Mouse (Mus musculus): ENCODE data around the gene Med16. TPM values are rescaled to one million over a fixed set of nuclear protein-coding genes. Genes with fewer than 3 reads are reported as not detected.

The Med16 gene
- polyA plus RNA-seq, 1 experiment: 15.2 TPM

- TF ChIP-seq CTCF (IDR thresholded peaks at IDR 0.05; ENCODE audit: borderline replicate concordance, insufficient read depth, low read length): no peak
- TF ChIP-seq POLR2A (IDR thresholded peaks at IDR 0.05; ENCODE audit: low read depth, low read length): no peak
- Histone ChIP-seq H3K4me3 (ENCODE audit: insufficient read depth, low read length) (no peak overlapping the region), H3K27ac (ENCODE audit: insufficient read depth, low read length) (no peak overlapping the region), H3K4me1 (ENCODE audit: control insufficient read depth, insufficient read depth, low read length) (no peaks in the 10 kb centered on the region; the same call in 1 of the 2 replicates)
Observed at GRCm38 (mm10) chr10:79918231-79919078, 9.7 kb upstream of the Med16 start.

- no peaks in the 10 kb centered on the region; the same call in 1 of the 2 replicates for H3K4me1 ChIP-seq (ENCODE audit: control insufficient read depth, insufficient read depth, low read length)
- no peak for TF ChIP-seq CTCF (IDR thresholded peaks at IDR 0.05; ENCODE audit: borderline replicate concordance, insufficient read depth, low read length)
- no peak for TF ChIP-seq POLR2A (IDR thresholded peaks at IDR 0.05; ENCODE audit: low read depth, low read length)
- no peak overlapping the region for H3K4me3 ChIP-seq (ENCODE audit: insufficient read depth, low read length)
- H3K27ac ChIP-seq (ENCODE audit: insufficient read depth, low read length): no peak overlapping the region
Observed at GRCm38 (mm10) chr10:79917532-79918100, 8.9 kb upstream of the Med16 start.

- Histone ChIP-seq H3K4me1 (ENCODE audit: control insufficient read depth, insufficient read depth, low read length) (no peaks in the 10 kb centered on the region; the same call in 1 of the 2 replicates), H3K27ac (ENCODE audit: insufficient read depth, low read length) (no peak within 1 kb of the TSS), H3K4me3 (ENCODE audit: insufficient read depth, low read length) (peak within 1 kb of the TSS; percentile 80)
- TF ChIP-seq CTCF (IDR thresholded peaks at IDR 0.05; ENCODE audit: borderline replicate concordance, insufficient read depth, low read length) (no peak), POLR2A (IDR thresholded peaks at IDR 0.05; ENCODE audit: low read depth, low read length) (peak; percentile 95)
Observed at GRCm38 (mm10) chr10:79916808-79917531, 8.2 kb upstream of the Med16 start, which contains the start of gene Kiss1r. Gene Kiss1r (plus strand): TSS chr10:79916971.

- H3K4me3 ChIP-seq (ENCODE audit: insufficient read depth, low read length): peak overlapping the region; percentile 80
- TF ChIP-seq CTCF (IDR thresholded peaks at IDR 0.05; ENCODE audit: borderline replicate concordance, insufficient read depth, low read length) (no peak), POLR2A (IDR thresholded peaks at IDR 0.05; ENCODE audit: low read depth, low read length) (no peak)
- no peak overlapping the region for H3K27ac ChIP-seq (ENCODE audit: insufficient read depth, low read length)
Observed at GRCm38 (mm10) chr10:79916081-79916480, 7.4 kb upstream of the Med16 start.

GRCm38 (mm10) chr10:79914948-79915596 is 6.3 kb upstream of the Med16 start:
- Histone ChIP-seq H3K4me1 (ENCODE audit: control insufficient read depth, insufficient read depth, low read length) (no peaks in the 10 kb centered on the region; the same call in 1 of the 2 replicates), H3K4me3 (ENCODE audit: insufficient read depth, low read length) (no peak overlapping the region), H3K27ac (ENCODE audit: insufficient read depth, low read length) (no peak overlapping the region)
- TF ChIP-seq POLR2A (IDR thresholded peaks at IDR 0.05; ENCODE audit: low read depth, low read length) (no peak), CTCF (IDR thresholded peaks at IDR 0.05; ENCODE audit: borderline replicate concordance, insufficient read depth, low read length) (no peak)

More at GRCm38 (mm10) chr10:79916081-79916480, 7.4 kb upstream of the Med16 start:
- H3K4me1 ChIP-seq (ENCODE audit: control insufficient read depth, insufficient read depth, low read length): no peaks in the 10 kb centered on the region; the same call in 1 of the 2 replicates

GRCm38 (mm10) chr10:79914131-79914947 is 5.6 kb upstream of the Med16 start:
- TF ChIP-seq CTCF (IDR thresholded peaks at IDR 0.05; ENCODE audit: borderline replicate concordance, insufficient read depth, low read length) (no peak), POLR2A (IDR thresholded peaks at IDR 0.05; ENCODE audit: low read depth, low read length) (no peak)
- H3K4me1 ChIP-seq (ENCODE audit: control insufficient read depth, insufficient read depth, low read length): peaks cover 2% of the 10 kb centered on the region; the same call in 1 of the 2 replicates
- no peak overlapping the region for H3K27ac ChIP-seq (ENCODE audit: insufficient read depth, low read length)
- H3K4me3 ChIP-seq (ENCODE audit: insufficient read depth, low read length): no peak overlapping the region

- H3K27ac ChIP-seq (ENCODE audit: insufficient read depth, low read length): no peak overlapping the region
Observed at GRCm38 (mm10) chr10:79912412-79912811, 3.7 kb upstream of the Med16 start.

GRCm38 (mm10) chr10:79910556-79910955 is 1.8 kb upstream of the Med16 start, which contains the start of gene Gm26602:
Gene Gm26602 (plus strand): TSS chr10:79910856.
- Histone ChIP-seq H3K4me1 (ENCODE audit: control insufficient read depth, insufficient read depth, low read length) (peaks cover 4% of the 10 kb centered on the region; the same call in 1 of the 2 replicates), H3K27ac (ENCODE audit: insufficient read depth, low read length) (no peak within 1 kb of the TSS), H3K4me3 (ENCODE audit: insufficient read depth, low read length) (no peak within 1 kb of the TSS)
- no peak for TF ChIP-seq CTCF (IDR thresholded peaks at IDR 0.05; ENCODE audit: borderline replicate concordance, insufficient read depth, low read length)
- TF ChIP-seq POLR2A (IDR thresholded peaks at IDR 0.05; ENCODE audit: low read depth, low read length): no peak

More at GRCm38 (mm10) chr10:79912412-79912811, 3.7 kb upstream of the Med16 start:
- TF ChIP-seq POLR2A (IDR thresholded peaks at IDR 0.05; ENCODE audit: low read depth, low read length): no peak
- TF ChIP-seq CTCF (IDR thresholded peaks at IDR 0.05; ENCODE audit: borderline replicate concordance, insufficient read depth, low read length): no peak
- no peak overlapping the region for H3K4me3 ChIP-seq (ENCODE audit: insufficient read depth, low read length)
- peaks cover 4% of the 10 kb centered on the region; the same call in 1 of the 2 replicates for H3K4me1 ChIP-seq (ENCODE audit: control insufficient read depth, insufficient read depth, low read length)
